Mouse (Mus musculus) lung, postnatal 10 days (tissue): ENCODE data around the gene Map3k20.

ENCODE experiments used
- DNase-seq: peaks from one replicate; pipeline ENCODE4 v3.0.0; 2021

Map3k20 gene

DNA sequence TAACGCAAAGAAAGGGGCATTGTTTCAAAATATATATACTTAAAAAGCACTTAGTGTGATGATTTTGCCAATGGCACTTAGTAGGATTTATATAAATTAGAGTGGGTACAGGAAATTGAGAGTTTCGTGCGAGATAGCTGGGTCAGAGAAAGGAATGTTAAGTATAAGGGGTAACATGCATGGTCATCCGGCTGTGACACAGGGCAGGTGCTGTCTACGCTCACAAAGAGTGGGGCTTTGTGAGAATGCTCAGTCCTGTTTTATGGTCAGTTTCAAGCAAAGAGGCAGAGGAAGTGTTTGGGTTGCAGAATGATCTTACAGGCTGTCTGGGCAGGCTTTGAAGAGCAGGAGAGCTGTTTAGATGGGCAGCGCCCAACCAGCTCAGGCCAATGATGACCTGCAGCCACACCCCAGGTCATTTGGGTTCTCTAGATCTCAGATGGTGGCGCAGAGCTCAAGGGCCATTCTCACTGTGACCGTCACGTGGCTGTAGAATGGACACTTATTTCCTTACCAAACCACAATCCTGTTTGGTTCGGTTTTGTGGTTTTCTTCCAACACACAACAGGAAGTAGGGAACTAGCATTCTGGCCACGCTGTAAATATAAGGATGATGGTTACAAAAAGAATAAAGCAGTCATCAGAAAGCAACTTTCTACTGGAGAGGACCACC is 37.4 kb downstream of the Map3k20 start:
- no peak for DNase-seq

DNA sequence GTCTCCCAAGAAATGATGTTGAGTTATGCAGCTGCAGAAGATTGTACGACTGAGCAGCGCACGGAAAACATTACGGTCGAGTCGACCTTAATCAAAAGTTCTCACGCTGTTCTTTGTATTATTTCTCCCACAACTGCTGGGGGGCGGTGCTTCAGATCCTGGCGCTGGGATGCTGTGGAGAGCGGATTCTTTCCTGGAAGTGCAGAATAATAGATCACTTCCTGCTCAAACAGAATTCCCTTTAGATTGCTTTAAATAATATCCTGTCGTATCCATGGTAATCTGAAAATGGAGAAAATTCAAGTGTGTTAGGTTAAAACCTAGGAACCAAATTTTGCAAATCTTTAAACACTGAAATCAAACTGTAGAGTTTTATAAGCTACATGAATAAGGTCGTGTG is 39.0 kb downstream of the Map3k20 start:
- DNase-seq: no peak

DNA sequence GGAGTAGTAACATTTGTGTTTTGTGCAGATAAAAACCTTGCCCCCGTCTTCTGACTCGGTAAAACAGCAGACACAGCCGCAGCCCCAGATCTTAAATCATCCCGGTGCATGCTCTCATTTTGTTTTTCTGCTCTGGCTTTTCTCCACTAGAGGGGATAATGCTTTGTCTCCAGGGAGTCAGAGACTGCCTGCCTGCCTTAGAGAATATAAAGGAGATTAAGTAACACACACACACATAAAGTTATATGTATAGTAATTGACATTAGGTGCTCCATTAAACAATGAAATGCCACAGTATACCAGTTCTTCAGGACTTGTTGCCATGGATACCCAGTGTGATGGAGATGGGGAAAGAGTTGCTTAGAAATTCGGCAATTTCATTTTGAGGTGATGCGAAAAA is 41.1 kb downstream of the Map3k20 start:
- DNase-seq: no peak

DNA sequence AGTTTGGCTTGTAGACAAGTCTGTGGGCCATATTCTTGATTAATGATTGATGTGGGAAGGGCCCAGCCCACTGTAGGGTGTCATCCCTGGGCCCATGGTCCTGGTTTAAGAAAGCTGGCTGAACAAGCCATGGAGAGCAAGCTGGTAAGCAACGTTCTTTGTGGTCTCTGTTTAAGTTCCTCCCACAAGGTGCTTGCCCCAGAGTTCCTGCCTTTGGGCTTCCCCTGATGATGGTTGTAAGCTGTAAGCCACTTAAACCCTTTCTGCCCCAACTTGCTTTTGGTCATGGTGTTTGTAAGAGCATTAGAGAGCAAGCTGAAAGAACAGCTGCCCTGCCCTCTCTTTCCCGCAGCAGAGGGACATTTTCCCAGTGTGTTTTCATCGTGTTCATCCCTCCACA is 43.0 kb downstream of the Map3k20 start:
- DNase-seq: no peak

DNA sequence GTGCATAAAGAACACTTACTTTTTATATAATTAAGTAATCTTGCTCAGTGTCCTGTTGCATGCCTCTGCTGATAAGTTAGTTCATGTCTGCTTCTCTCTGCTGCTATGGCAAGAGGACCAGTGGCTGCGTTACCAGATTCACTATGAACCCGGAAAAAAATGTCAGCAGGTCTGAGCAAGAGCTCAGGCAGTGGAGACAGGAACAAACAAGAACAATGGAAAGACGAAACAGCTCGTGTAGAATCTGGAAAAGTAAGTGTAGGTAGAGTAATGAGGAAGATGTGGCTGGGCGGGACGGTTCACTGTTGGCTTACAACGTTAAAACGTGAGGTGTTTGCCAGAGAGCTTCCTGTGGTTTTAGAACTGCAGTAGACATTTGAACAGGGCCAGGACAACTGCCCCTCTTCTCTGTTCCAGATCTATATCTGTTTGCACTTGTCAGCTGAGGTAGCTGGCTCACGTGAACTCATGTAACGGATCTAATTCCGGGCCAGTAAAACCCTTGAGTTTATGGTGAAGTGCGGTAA is 45.6 kb downstream of the Map3k20 start:
- DNase-seq: no peak

DNA sequence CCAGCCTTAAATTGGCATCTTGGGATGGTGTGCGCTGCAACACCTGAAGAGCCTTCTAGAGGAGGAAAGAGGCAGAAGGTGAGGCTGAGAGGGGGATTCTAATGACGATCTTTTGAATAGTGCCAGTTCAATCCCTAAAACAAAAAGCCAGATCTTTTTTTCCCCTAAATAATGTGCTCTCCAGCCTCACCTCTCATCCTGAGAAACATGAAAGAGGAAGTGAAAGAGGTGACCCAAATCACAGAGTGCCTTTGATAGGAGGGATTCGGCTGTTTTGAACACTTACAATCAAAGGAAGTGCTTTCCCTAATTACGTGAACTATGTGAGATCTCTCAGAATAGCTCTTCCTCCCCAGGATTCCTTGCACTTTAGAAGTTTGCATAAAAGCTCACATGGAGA is 46.6 kb downstream of the Map3k20 start:
- no peak for DNase-seq

DNA sequence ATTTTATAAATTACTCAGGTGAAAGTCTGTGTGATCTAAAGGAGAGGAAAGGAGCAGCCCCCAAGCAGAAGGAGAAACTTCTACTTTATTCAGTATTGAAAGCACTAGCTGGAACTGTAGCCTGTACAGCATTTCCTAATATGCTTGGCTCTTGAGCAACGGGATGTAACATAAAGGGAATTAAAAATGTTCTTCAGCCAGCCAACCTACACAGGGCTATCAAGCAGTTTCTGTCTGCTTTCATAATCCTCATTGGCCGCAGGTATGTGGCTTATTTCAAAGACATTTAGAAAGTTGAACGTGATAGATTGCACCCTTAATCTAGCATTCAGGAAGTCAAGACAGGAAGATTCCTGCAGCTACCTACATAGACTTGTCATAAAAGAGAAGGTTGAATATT is 47.8 kb downstream of the Map3k20 start:
- no peak for DNase-seq

DNA sequence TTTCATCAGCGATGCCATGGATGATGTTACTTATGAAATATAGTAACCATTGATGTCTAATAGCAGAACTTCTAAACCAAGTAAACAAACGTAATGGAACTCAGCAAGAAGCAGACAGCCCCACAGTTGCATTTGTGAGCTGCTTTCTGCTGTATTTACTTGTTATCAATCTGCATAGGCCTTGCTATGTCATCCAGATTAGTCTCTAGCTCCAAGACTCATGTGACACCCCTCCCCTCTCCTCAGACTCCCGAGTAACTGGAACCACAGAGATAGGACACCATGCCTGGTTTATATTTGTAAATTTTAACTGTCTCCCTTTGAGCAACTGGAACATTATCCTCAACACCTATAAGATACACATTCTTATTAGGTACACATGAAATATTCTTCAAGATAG is 51.4 kb downstream of the Map3k20 start:
- no peak for DNase-seq

DNA sequence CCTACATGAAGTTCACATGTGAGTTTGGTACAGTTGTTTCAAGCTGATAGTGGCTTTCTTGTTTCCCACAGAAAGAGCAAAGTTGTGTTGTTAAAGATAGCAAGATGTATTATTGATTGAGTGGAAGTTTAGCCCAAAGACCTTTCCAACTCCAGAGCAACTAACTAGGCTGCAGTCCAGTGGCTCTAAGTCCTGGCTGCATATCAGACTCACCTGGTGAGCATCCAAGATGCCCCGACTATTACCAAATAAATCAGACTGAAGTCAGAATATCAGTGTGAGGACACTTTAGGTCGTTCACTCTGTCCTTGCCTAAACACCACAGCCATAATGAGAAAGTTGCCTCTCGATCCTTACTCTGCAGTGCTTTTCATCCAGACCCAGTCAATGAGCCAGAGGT is 59.8 kb downstream of the Map3k20 start:
- DNase-seq: no peak

DNA sequence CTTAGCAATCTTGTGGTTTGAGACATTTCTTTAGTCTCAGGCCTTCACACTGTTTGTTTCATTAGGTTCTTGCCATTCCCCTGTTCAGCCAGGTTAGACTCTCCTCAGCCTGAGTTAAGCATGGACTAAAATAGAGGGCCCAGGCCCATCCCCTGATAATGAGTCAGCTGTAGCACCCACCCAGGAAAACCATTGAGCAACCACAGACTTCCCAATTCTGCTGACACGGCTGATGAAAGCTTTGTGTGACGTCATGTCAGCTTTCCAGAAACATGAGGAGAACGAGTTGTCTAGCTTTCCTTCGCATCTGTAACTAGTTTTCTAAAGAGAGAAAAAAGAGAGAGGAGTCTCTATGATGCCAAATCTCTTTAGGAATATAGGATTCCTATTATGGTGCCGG is 65.9 kb downstream of the Map3k20 start:
- DNase-seq: no peak

DNA sequence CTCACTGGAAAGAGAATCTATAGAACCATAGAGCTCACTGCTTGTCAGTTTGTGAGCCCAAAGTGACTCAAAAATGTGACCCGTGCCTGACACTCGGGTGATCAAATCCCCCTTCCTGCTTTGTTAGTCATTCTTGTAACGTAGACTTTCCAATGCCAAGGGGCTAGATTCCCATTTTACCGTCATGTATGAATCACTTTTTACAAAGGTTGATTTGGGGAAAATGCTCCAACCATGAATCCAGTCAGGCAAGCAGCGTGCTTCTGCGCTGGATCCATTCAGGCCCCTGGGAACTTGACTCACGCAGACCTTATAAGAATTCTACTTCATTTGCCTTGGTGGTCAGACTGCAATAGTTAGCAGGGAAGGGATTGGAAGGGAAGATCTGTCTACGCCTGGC is 66.3 kb downstream of the Map3k20 start:
- no peak for DNase-seq

DNA sequence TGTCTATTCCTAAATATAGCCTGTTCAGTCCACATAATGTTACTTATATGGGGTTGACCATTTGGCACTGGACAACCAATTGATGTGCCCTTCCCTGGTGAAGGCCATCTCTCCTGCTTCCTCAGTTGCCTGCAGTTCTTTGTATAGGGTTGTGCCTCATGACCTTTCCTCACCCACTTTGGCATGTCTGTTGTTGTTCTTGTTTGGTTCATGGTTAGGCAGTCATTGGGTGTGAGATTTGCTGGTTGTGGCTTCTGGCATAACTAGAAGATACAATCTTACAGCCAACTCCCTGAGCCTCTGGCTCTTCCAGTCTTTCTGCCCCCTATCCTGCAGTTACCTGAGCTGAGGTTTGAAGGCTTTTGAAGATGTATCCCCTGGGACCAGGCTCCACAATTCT is 67.3 kb downstream of the Map3k20 start:
- no peak for DNase-seq

DNA sequence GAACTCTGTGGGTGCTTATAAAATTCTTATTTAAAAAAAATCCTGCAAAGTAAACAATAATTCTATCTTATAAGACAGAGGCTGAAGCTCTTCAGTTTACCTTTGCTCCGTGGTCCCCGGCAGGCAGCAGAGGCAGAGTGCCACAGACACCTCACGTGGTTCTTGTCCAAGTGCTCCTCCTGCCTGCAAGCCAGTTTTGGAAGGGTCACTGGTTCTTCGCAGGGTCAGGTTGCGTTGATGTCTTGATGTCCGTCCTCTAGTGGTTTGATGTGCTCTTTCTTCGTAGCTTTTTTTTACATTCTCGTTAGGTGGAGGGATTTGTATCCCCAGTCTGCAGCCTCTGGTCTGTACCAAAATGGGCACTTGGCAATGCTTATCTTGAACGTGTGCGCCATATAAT is 71.0 kb downstream of the Map3k20 start:
- DNase-seq: no peak

DNA sequence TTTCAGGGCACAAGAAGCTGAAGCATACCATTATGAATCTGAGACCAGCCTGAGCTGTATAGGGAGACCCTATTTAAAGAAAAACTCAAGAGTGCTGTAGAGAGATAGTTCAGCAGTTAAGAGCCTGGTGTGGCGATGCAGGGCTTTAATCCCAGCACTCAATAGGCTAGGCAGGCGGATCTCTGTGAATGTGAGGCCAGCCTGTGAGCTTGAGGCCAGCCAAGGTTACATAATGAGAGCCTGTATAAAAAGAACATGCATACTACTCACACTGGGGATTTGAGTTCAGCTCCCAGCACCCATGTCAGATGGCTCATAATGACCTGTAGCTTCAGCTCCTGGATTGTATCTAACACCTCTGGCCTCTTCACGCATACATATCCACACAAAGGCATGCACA is 76.1 kb downstream of the Map3k20 start:
- no peak for DNase-seq

DNA sequence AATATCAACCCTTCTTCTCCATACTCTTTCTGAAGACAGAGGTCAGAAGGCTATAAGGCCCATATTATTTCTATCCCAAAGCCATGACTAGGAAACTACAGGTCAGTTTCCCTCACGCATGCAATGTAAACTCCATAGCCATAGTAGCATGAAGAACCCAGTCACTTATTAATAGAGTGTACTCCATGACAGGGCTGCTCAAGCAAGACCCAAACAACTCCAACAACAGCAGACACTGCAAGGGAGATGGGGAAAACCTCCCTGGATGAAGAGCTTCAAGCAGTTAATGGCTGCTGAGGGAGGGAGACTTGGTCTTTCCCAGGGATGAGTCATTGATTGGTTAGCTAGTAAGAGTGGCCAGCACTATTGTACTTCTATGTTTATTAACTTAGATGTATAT is 78.0 kb downstream of the Map3k20 start:
- no peak for DNase-seq

DNA sequence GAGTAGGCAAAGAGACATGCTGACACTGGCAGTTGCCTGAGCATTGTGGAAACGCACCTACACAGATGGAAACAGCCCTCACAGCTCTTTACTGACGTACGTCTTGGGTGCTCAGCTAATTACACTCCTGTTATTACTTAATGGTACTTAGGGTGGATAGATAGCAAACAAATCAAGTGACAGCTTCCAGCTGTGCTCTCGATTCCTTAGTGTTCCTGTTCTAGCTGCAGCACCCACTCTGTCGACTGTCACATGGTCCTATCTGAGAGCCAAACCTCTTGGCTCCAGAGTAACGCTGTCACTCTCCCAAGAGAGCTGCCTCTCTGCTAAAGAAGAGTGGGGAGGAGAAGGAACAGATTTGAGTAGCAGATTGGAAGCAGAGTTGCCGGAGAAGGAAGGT is 80.5 kb downstream of the Map3k20 start:
- peak; percentile 75 for DNase-seq

DNA sequence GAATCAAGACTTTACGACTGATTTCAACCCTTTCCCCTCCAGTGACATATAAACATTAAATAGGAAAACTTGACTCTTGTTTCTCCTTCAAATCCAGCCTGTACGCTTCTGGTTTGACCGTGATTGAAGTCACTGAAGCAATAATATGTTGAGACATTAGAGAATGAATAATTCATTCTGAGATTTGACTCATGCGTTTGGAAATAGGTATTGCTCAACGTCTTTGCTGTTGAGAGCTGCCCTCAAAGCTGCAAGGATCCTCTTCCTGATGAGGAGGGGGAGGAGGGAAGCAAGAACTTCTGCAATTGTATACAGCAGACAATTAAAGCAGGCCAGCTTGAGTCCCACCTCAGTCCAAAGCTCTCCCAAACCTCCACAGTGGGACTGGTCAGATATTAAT is 81.1 kb downstream of the Map3k20 start:
- DNase-seq: peak; percentile 45

DNA sequence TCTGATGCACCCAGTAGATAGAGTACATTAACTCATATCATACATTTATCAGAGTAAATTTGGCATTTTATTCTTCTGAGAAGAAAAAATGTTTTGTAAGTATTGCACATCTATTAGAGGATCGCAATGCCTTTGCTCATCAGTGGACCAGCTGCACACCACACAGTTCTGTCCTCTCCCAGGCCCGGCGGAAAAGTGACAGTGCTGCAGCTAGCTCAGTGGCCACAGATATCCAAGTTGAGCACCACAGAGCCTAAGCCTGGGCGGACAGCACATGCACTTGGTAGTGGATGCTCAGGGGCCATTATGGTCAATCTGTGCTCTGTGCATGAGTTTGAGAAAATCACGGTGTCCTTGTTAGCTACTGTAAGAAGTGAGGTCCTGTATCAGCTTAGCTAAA is 82.4 kb downstream of the Map3k20 start:
- DNase-seq: no peak

DNA sequence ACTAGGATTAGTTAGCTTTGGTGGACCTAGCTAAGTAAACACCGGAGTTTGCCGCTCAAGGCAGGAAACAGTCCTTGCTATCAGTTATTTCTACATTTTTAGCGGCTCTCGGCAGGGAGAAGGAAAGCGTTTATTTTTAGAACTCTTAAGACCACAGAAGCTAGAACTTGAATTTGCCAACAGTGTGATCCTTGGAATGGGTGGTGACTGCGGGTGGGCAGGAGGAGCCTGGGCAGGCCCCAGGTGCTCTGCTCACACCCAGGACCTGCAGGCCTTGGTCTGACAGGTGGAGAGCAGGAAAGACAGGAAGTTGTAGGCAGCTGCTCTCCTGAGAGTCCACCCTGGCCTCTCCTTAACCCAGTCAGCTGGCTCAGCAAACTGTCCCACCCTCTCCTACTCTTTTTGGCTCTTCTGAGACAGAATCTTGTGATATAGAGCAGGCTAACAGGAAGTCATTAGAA is 83.7 kb downstream of the Map3k20 start:
- DNase-seq: peak; percentile 30

DNA sequence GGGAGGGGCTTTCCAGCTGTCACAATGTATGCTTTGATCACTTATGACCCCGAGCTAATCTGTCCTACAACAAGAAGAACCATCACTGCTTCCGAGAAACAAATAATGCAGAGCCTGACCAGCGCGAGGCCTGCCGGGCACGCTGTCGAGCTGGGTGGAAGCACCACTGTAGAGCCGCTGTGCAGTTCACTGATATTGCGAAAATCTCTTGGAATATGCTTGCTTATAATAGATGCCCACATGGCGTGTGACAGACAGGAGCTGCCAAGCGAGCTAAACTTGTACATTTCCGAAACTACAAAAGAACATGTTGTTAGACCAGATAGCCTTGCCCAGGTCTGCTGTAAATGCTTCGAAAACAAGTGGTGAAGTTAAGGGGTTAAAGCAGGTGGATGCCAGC is 86.7 kb downstream of the Map3k20 start:
- DNase-seq: no peak

DNA sequence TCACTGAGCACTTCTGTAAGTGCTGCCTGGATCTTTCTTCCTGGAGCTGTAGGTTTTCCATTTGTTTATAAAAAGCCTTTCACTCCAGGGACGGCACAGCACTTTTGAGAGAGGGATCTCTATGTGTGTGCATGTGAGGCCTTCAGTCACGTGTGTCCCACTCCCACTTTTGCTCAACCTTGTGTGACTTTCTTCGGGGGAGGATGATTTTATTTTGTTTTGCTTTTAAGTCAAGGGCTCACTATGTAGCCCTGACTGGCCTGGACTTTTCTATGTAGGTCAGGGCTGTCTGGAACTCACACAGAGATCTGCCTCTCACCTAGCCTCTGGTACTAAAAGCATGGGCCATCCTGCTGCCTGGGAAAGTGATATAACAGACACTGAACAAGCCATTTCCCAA is 88.6 kb downstream of the Map3k20 start:
- DNase-seq: no peak

DNA sequence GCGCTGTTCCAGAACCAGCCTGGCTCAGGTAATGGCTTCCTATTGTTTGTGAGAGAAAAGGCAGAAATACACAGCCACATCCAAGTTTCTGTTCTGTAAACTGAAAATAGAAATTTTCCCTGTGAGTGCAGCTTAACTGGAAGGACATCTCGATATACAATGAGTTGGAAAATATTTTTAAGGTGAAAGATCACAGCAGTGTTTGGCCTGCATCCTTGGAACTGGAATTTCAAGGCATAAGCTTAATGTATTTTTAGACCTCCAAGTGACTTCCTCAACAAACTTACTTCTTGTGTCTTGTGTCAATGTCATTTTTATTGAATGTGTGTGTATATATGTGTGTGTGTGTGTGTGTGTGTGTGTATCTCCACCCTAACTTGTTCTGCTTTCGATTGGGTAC is 90.4 kb downstream of the Map3k20 start:
- no peak for DNase-seq

DNA sequence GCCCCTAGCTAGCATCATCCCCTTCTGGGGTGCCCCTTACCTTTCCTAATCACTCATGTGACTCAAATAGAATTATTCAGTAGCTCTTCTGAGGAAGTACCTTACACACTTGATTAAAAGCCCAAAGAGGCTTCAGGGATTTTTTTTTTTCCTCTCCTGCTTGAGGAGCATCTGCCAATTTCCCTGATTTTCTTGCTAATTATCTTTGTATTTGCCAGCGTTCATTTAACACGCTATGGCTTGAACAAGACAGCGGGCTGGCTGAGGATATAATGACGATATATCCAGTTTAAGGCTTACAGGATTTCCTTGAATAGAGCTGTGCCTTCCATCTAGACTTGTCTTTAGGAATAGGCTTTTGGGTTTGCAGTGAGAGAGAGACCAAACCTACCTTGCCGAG is 91.5 kb downstream of the Map3k20 start:
- DNase-seq: no peak

DNA sequence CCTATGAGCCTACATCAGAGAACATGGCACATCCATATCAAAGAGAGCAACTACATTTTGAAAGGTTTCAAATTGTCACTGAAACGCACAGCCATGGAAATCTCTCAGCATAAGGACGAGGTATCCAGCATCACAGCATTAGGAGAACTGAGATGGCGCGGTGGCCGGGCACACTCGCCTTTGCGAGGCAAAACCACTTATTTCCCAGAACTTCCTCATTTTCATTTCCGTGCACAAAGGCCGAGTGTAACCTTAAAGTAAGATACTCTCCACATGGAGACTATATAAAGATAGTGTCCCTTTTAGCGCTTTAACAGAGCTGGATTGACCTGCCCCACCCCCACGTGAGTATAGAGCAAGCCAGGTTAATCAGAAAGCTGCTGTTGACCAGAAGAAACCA is 94.0 kb downstream of the Map3k20 start:
- DNase-seq: no peak

DNA sequence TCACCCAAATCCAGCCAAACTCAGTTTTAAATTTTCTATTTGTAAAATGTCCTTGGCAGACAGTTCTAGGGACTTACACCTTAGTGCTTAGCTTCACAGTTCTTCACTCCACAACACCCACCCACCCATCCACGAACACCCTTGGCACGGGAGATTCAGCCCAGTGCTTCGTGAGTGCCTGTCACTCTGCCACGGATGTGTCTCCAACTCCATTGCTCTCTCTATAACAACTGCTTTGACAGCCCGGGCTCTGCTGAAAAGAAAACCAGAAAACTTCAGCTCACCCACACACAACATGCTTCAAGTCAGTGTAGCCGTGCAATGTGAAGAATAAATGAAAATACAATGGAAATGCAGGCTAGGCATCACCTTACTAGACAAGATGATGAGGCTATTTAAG is 97.2 kb downstream of the Map3k20 start:
- no peak for DNase-seq
